Mouse (Mus musculus) brain, embryonic 14.5 days (tissue): ENCODE measurements around the gene E030018B13Rik.

ENCODE experiments used
- CTCF ChIP-seq: fragments of 200-500 bp; IDR thresholded peaks from 2 replicates; pipeline ENCODE4 v1.5.1; 2012; ENCODE audit warnings: inconsistent platforms, mild to moderate bottlenecking, moderate library complexity, borderline replicate concordance; ENCODE audit not compliant: insufficient read depth, insufficient read length; ENCODE audit errors: extremely low read depth
- POLR2A ChIP-seq: fragments of 200-500 bp; IDR thresholded peaks from 2 replicates; pipeline ENCODE4 v1.6.1; 2012; ENCODE audit warnings: mild to moderate bottlenecking, inconsistent platforms, borderline replicate concordance; ENCODE audit not compliant: poor library complexity, insufficient read depth, insufficient read length, severe bottlenecking; ENCODE audit errors: extremely low read depth

DNA sequence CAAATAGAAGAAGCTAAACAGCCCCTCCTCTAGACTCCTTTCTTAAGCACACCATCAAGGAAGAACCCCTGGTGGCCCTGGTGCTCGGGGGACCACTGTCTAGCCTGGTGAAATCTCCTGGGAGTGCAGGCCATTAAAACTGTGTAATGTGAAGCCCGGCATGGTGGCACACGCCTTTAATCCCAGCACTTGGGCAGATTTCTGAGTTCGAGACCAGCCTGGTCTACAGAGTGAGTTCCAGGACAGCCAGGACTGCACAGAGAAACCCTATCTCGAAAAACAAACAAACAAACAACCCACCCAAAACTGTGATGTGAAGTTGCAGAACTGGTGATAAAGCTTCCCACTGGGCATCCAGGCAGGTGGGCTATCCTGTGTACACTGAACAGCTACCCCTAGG lies 47.0 kb downstream of the E030018B13Rik start:
- TF ChIP-seq CTCF (no peak), POLR2A (no peak)
